Mouse (Mus musculus): ENCODE data around the gene 2010111I01Rik.

GRCm38 (mm10) chr13:63291016-63291415 lies 326.3 kb downstream of the 2010111I01Rik start:
- TF ChIP-seq CTCF (conservative IDR thresholded peaks at IDR 0.05; ENCODE audit: insufficient read depth, insufficient read length, low read depth, low read length) (no peak), POLR2A (IDR thresholded peaks at IDR 0.05; ENCODE audit: low read depth, low read length) (no peak)

Data from kidney, adult 2 months (tissue).